Mouse (Mus musculus): ENCODE measurements around the gene Snx19.

GRCm38 (mm10) chr9:30448459-30448858, 21.6 kb downstream of the Snx19 start:
- TF ChIP-seq CTCF (IDR thresholded peaks at IDR 0.05; ENCODE audit: low read depth): peak; percentile 75
- TF ChIP-seq EP300 (optimal IDR thresholded peaks at IDR 0.05): no peak
